Mouse (Mus musculus) hindbrain, embryonic 13.5 days (tissue): ENCODE measurements around the gene Nr1d2. TPM values are rescaled to one million over a fixed set of nuclear protein-coding genes. Genes with fewer than 3 reads are reported as not detected.
"Not testable (repeated sequence)": the region's sequence is repeated elsewhere in the genome, so short reads cannot be mapped to it uniquely, and the experiment has no call there.

Experiments used
- ATAC-seq: fragments of 200-750 bp; cut with Nextera tagmentation; 2 replicates; pipeline ENCODE4 v1.8.0; 2017; ENCODE audit warnings: moderate TSS enrichment; ENCODE audit not compliant: low FRiP score
- H3K27ac ChIP-seq: fragments of 300-500 bp; sonication (generic); 2 replicates; pipeline ENCODE4 v1.5.1; 2015; ENCODE audit warnings: inconsistent platforms, mild to moderate bottlenecking, moderate library complexity
- H3K27me3 ChIP-seq: fragments of 300-500 bp; sonication (generic); 2 replicates; pipeline ENCODE4 v1.6.1; 2015; ENCODE audit warnings: mild to moderate bottlenecking, inconsistent platforms
- H3K36me3 ChIP-seq: fragments of 300-500 bp; sonication (generic); 2 replicates; pipeline ENCODE4 v1.6.1; 2015; ENCODE audit warnings: mild to moderate bottlenecking, inconsistent platforms
- H3K4me1 ChIP-seq: fragments of 300-500 bp; sonication (generic); replicated peaks from 2 replicates; pipeline ENCODE4 v1.6.1; 2015; ENCODE audit warnings: inconsistent platforms
- H3K4me2 ChIP-seq: fragments of 300-500 bp; sonication (generic); 2 replicates; pipeline ENCODE4 v1.6.1; 2015; ENCODE audit warnings: inconsistent platforms, mild to moderate bottlenecking, moderate library complexity
- H3K4me3 ChIP-seq: fragments of 300-500 bp; sonication (generic); 2 replicates; pipeline ENCODE4 v1.5.1; 2015; ENCODE audit warnings: mild to moderate bottlenecking, inconsistent platforms
- H3K9ac ChIP-seq: fragments of 300-500 bp; sonication (generic); 2 replicates; pipeline ENCODE4 v1.6.1; 2015; ENCODE audit warnings: mild to moderate bottlenecking, inconsistent platforms
- H3K9me3 ChIP-seq: fragments of 300-500 bp; sonication (generic); 2 replicates; pipeline ENCODE4 v1.6.1; 2016; ENCODE audit warnings: inconsistent platforms
- WGBS: fragments of 180-500 bp; shearing (Covaris S2); methylation state at CpG from one replicate; pipeline ENCODE4 v1.1.7; 2015; 5-methylcytosine and 5-hydroxymethylcytosine counted together
- polyA plus RNA-seq: library from polyadenylated mRNA; unstranded; fragments of >200 nt; fragmentation: Nextera tagmentation; extraction: Ambion mirVana; gene quantifications from 2 replicates; pipeline ENCODE4 v1.2.1, GENCODE M21; 2015

Nr1d2 gene
- polyA plus RNA-seq, 1 experiment from 2014 or later: 3.7 TPM

DNA sequence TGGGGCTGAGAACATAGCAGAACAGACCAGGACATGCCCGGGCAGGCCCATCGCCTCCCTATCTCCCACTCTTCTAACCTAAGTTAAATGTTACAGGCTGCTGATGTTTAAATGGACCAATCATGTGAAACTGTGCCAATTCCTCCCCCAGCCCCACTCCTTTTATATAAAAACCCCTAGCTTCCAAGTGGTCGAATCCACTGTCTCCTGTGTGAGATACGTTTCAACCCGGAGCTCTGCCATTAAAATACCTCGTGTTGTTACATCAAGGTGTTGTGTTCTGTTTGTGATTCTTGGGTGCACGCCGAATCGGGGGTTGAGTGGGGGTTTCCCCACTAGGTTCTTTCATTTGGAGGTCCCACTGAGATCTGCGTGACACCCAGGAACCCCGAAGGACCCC is 13.5 kb downstream of the Nr1d2 start:
- 96% methylated on average over 11 of the region's 11 CpGs for WGBS
- ATAC-seq, H3K36me3 ChIP-seq: not testable (repeated sequence)

DNA sequence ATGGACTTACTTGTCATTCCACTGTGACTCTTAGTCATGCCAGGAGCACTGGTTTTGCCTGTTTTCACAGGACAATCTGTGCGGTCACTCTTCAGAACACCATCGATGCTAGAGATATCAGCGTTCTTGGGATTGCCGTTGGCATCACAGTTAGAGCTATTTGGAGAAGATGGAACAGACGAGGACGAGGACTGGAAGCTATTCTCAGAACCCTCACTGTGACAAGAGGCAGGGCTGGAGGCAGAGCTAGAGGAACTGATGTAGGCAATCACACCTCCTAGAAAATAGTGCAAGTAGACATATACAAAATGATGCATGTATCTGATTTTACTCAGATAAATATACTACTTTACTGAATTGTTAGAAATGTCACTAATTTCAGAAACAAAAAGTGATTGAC is 16.9 kb downstream of the Nr1d2 start:
- Histone ChIP-seq H3K9me3 (no peaks in the 10 kb centered on the region), H3K4me2 (no peak overlapping the region), H3K4me1 (peaks cover 7% of the 10 kb centered on the region; the same call in 1 of the 2 replicates), H3K27me3 (no peaks in the 10 kb centered on the region), H3K36me3 (no peaks in the 10 kb centered on the region), H3K9ac (no peak overlapping the region), H3K4me3 (no peak overlapping the region), H3K27ac (no peak overlapping the region)
- WGBS: 95% methylated on average over 6 of the region's 6 CpGs
- ATAC-seq: no peak

More for the DNA sequence above, 13.5 kb downstream of the Nr1d2 start:
- H3K4me2 ChIP-seq, H3K4me1 ChIP-seq, H3K9me3 ChIP-seq, H3K4me3 ChIP-seq, H3K9ac ChIP-seq, H3K27ac ChIP-seq, H3K27me3 ChIP-seq: not testable (repeated sequence)

DNA sequence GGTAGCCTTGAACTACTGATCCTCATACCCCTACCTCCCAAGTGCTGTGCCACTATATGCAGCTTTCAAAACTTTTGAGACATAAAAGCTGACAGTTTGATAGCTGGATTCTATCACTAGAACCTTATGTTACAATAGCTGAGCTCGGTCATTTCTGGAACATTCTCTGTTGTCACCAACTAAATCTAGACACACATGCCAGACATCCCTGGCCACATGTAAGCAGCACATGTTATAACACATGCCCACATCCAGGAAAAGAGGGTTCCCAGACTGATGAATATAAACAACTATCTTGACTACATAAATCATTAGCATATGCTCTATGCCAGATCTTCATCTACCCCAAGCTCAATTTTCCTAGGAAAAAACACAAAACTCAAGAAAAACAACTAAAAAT is 21.8 kb downstream of the Nr1d2 start:
- 98% methylated on average over 1 of the region's 1 CpGs for WGBS
- H3K4me1 ChIP-seq: no peaks in the 10 kb centered on the region
- ATAC-seq: no peak

DNA sequence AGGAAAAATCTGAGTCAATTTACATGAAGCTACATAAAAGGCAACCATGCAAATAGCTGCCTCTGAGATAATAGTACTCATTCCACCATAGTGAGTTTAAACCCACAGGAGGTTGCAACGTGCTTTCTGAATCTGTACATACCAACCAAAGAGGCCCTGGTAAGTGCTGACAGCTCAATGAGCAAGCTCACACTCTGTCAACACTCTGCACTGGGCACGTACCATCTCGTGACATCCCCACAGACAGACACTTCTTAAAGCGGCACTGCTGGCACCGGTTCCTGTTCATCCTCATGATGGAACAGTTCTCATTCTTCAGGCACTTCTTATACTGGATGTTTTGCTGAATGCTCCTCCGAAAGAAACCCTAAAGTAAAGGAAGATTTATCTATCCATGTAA is 22.5 kb downstream of the Nr1d2 start:
- Histone ChIP-seq H3K9me3 (no peaks in the 10 kb centered on the region), H3K4me2 (no peak overlapping the region), H3K9ac (no peak overlapping the region), H3K27me3 (no peaks in the 10 kb centered on the region), H3K27ac (no peak overlapping the region), H3K36me3 (no peaks in the 10 kb centered on the region), H3K4me3 (no peak overlapping the region), H3K4me1 (no peaks in the 10 kb centered on the region)
- ATAC-seq: no peak
- 93% methylated on average over 6 of the region's 6 CpGs for WGBS

More for the DNA sequence above, 21.8 kb downstream of the Nr1d2 start:
- Histone ChIP-seq H3K36me3 (no peaks in the 10 kb centered on the region), H3K4me2 (no peak overlapping the region), H3K27me3 (no peaks in the 10 kb centered on the region), H3K4me3 (no peak overlapping the region), H3K9ac (no peak overlapping the region), H3K9me3 (no peaks in the 10 kb centered on the region), H3K27ac (no peak overlapping the region)

DNA sequence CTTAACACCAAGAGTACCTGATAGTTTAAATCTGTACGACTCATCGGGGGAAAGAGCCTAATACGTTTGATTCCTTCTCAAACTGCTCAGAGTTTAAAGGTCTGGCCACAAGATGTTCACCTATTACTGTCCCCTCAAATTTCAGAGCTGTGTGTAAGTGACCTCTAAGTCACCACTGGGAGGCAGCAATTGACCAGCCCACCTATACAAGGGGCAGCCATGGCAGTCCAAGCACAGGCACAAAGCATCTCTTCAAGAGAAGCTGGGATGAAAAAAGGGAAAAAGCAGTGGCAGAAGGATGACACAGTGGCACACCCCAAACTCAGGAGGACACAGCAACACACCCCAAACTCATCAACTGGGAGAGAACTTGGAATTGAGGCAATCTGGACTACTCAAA is 28.1 kb downstream of the Nr1d2 start:
- ATAC-seq: no peak
- WGBS: 83% methylated on average over 3 of the region's 3 CpGs
- Histone ChIP-seq H3K27ac (no peak overlapping the region), H3K4me1 (no peaks in the 10 kb centered on the region), H3K4me2 (no peak overlapping the region), H3K4me3 (no peak overlapping the region), H3K9me3 (no peaks in the 10 kb centered on the region), H3K27me3 (no peaks in the 10 kb centered on the region), H3K36me3 (peaks cover 4% of the 10 kb centered on the region; the same call in 1 of the 2 replicates), H3K9ac (no peak overlapping the region)

DNA sequence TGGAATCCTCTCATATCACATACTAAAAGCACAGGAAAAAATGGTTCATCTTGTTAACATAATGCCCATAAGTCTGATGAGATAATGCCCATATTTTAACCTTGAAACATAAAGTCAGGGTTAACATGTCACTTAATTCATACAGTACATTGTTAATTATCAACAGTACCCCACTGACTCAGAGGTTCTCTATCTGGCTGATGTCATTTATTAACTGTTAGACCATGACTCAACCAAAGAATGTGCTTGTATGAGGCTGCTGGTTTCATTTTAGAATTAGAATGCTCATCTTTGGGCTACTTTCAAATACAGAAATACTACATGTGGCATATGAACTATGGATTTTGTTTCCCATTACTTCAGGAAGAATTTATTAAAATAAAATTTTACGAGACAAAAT is 34.6 kb downstream of the Nr1d2 start:
- ATAC-seq, H3K36me3 ChIP-seq, H3K27ac ChIP-seq, H3K9ac ChIP-seq, H3K4me1 ChIP-seq, H3K9me3 ChIP-seq, H3K4me3 ChIP-seq, H3K4me2 ChIP-seq, H3K27me3 ChIP-seq: not testable (repeated sequence)
- 92% methylated on average over 1 of the region's 1 CpGs for WGBS

DNA sequence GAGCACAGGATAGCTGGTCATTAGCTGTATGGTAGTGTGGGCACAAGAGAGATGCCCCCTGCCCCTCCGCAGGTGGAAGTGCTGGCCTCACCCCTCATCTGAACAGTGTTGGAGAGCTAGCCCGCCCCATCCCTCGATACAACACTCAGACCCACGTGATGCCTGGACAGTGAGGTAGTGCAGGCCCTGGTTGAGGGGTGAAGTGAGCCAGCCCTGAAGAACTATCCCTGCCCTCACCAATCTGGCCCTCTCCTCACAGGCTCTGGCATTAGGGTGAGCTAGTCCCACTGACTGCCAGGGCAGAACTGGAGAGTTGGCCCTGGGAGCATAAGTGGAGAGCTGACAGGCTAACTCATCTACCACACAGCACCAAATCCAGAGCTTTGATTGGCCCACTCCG is 37.5 kb downstream of the Nr1d2 start:
- ATAC-seq: no peak
- H3K9ac ChIP-seq: no peak overlapping the region
- 93% methylated on average over 5 of the region's 5 CpGs for WGBS

DNA sequence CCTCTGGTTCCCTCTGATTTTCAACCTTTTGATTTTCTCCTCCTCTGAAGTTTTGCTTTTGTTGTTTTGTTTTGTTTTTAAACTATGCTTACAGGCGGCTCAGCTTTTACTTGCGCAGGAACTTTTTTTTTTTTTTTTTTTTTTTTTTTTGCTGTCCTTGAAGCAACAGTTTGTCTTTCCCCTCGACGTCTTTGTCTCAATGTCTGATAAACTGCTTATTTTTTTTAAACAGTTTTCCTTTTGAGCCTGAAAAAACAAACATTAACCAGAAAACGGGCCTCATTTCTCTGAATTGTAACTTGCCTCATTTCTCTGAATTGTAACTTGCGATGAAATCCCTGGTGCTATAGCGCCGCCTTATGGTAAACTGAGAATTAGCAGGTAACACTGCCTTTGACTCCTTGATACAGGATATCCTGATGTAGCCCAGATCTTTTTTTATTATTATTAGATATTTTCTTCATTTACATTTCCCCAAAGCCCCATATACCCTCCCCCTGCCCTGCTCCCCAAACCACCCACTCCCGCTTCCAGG is 52.0 kb downstream of the Nr1d2 start:
- WGBS: 48% methylated on average over 9 of the region's 9 CpGs
- no peak overlapping the region for H3K9ac ChIP-seq
- no peaks in the 10 kb centered on the region for H3K4me1 ChIP-seq
- no peaks in the 10 kb centered on the region for H3K27me3 ChIP-seq
- no peak for ATAC-seq
- H3K36me3 ChIP-seq: no peaks in the 10 kb centered on the region
- no peaks in the 10 kb centered on the region for H3K9me3 ChIP-seq
- H3K4me2 ChIP-seq: no peak overlapping the region
- H3K4me3 ChIP-seq: no peak overlapping the region
- H3K27ac ChIP-seq: no peak overlapping the region

More for the DNA sequence above, 37.5 kb downstream of the Nr1d2 start:
- Histone ChIP-seq H3K36me3 (no peaks in the 10 kb centered on the region), H3K9me3 (no peaks in the 10 kb centered on the region; the same call in 1 of the 2 replicates), H3K4me3 (no peak overlapping the region), H3K4me2 (no peak overlapping the region), H3K27me3 (no peaks in the 10 kb centered on the region), H3K27ac (no peak overlapping the region), H3K4me1 (no peaks in the 10 kb centered on the region)

DNA sequence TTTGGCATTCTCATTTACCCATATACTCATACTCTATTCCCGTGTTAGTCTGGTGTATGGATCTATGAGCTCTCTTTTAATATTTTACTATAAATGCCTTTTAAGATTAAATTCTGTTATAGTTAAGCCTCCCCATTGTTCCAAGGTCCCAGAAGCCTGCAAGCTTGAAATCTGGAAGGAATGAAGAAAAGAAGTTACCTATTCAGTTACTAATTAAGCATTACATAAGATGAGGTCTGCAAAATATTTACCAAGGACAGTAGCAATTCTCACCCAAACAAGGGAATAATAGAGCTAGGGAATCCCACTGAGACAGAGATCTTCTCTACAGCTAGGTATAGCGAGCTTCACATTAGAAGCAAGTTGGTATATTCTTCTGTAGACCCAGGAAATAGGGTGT is 61.4 kb downstream of the Nr1d2 start:
- 76% methylated on average over 2 of the region's 2 CpGs for WGBS
- not testable (repeated sequence) for H3K36me3 ChIP-seq, H3K4me3 ChIP-seq, H3K9ac ChIP-seq, H3K4me1 ChIP-seq, H3K9me3 ChIP-seq, H3K27me3 ChIP-seq, H3K27ac ChIP-seq, ATAC-seq, H3K4me2 ChIP-seq

DNA sequence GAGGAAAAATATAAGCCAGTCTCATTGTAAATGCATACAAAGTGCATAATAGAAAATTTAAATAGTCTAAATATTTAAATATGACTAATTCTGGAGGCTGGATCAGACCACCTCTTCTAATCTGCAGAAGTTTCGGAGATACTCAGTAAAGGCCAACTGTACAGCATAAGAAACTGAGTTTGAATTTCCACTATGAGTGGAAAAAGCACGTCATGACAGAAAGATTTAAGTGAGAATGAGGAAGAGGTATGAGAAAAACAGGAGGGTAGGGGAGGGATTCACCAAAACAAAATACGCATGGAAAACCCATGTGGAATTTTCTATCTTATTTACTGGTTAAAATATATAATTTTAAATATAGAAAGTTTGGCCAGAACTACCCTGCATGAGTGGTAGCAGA is 71.3 kb downstream of the Nr1d2 start:
- H3K27me3 ChIP-seq: no peaks in the 10 kb centered on the region
- H3K9ac ChIP-seq: no peak overlapping the region
- H3K4me2 ChIP-seq: no peak overlapping the region
- no peaks in the 10 kb centered on the region for H3K4me1 ChIP-seq
- no peak overlapping the region for H3K4me3 ChIP-seq
- H3K27ac ChIP-seq: no peak overlapping the region
- no peaks in the 10 kb centered on the region for H3K9me3 ChIP-seq
- ATAC-seq: no peak
- no peaks in the 10 kb centered on the region for H3K36me3 ChIP-seq
- 88% methylated on average over 3 of the region's 3 CpGs for WGBS

DNA sequence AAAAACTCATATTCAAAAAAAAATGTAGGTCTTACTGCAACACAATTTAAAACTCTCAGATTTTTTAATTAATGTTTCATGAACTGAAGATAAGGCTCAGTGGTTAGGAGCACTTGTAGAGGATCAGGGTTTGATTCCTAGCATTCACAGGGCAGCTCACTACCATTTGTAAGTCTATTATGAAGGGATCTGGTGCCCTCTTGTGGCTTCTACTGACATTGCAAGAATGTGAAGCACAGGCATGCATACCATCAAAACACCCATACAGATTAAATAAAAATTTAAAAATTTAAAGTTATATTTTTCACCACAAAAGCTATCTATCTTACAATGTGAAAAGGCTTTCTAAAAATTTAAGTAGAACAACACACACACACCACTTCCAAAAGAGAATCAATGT is 71.9 kb downstream of the Nr1d2 start:
- Histone ChIP-seq H3K36me3 (no peaks in the 10 kb centered on the region), H3K9me3 (no peaks in the 10 kb centered on the region), H3K27ac (no peak overlapping the region), H3K4me1 (no peaks in the 10 kb centered on the region), H3K4me2 (no peak overlapping the region), H3K9ac (no peak overlapping the region), H3K27me3 (no peaks in the 10 kb centered on the region), H3K4me3 (no peak overlapping the region)
- ATAC-seq: no peak
